Mouse (Mus musculus) limb, embryonic 14.5 days (tissue): Measurements from ENCODE around the gene Myh10. TPM values are rescaled to one million over a fixed set of nuclear protein-coding genes. Genes with fewer than 3 reads are reported as not detected.

ENCODE experiments used
- ATAC-seq: fragments of 200-750 bp; cut with Nextera tagmentation; 2 replicates; pipeline ENCODE4 v1.8.0; 2017; ENCODE audit warnings: low read depth, moderate number of reproducible peaks, moderate TSS enrichment; ENCODE audit not compliant: low FRiP score
- DNase-seq: peaks from one replicate; pipeline ENCODE4 v3.0.0-alpha.2; 2015; ENCODE audit warnings: low spot score
- H3K27ac ChIP-seq: fragments of 300-500 bp; sonication (generic); replicated peaks from 2 replicates; pipeline ENCODE4 v1.5.1; 2014; ENCODE audit warnings: low read depth, mild to moderate bottlenecking, low read length, moderate library complexity, mixed read lengths
- H3K27me3 ChIP-seq: fragments of 300-500 bp; sonication (generic); 2 replicates; pipeline ENCODE4 v1.6.1; 2014; ENCODE audit warnings: low read length, mixed read lengths; ENCODE audit not compliant: control insufficient read depth, insufficient read depth
- H3K36me3 ChIP-seq: fragments of 300-500 bp; sonication (generic); 2 replicates; pipeline ENCODE4 v1.6.1; 2014; ENCODE audit warnings: mild to moderate bottlenecking, low read length, moderate library complexity, mixed read lengths; ENCODE audit not compliant: control insufficient read depth, insufficient read depth
- H3K4me1 ChIP-seq: fragments of 300-500 bp; sonication (generic); 2 replicates; pipeline ENCODE4 v1.6.1; 2014; ENCODE audit warnings: antibody characterized with exemption, low read length, mixed read lengths; ENCODE audit not compliant: control insufficient read depth, insufficient read depth
- H3K4me2 ChIP-seq: fragments of 300-500 bp; sonication (generic); replicated peaks from 2 replicates; pipeline ENCODE4 v1.6.1; 2014; ENCODE audit warnings: low read depth, mild to moderate bottlenecking, low read length, moderate library complexity; ENCODE audit not compliant: severe bottlenecking
- H3K4me3 ChIP-seq: fragments of 300-500 bp; sonication (generic); replicated peaks from 2 replicates; pipeline ENCODE4 v1.5.1; 2014; ENCODE audit warnings: low read length
- H3K9ac ChIP-seq: fragments of 300-500 bp; sonication (generic); 2 replicates; pipeline ENCODE4 v1.6.1; 2014; ENCODE audit warnings: mild to moderate bottlenecking, low read depth, low read length, moderate library complexity; ENCODE audit not compliant: severe bottlenecking
- H3K9me3 ChIP-seq: fragments of 300-500 bp; sonication (generic); 2 replicates; pipeline ENCODE4 v1.6.1; 2016; ENCODE audit warnings: low read length; ENCODE audit not compliant: control insufficient read depth
- POLR2A ChIP-seq: fragments of 200-500 bp; IDR thresholded peaks from 2 replicates; pipeline ENCODE4 v1.8.0; 2012; ENCODE audit warnings: inconsistent platforms, mild to moderate bottlenecking, moderate library complexity, borderline replicate concordance; ENCODE audit not compliant: insufficient read depth, insufficient read length; ENCODE audit errors: extremely low read depth
- WGBS: fragments of 180-500 bp; shearing (Covaris S2); extraction: QIAGEN DNeasy Blood & Tissue Kit; methylation state at CpG from one replicate; pipeline ENCODE4 v1.1.7; 2014; 5-methylcytosine and 5-hydroxymethylcytosine counted together
- polyA plus RNA-seq, 2 experiments: library from polyadenylated mRNA; depleted of rRNA in 1 of 2; stranded (reverse) in 1 of 2; unstranded in 1 of 2; fragments of >200 nt; fragmentation: Nextera tagmentation in 1 of 2; extraction: Ambion mirVana in 1 of 2; gene quantifications; 2 replicates each; pipeline versions ENCODE4 v1.2.1 to v1.2.3; 2012 to 2014

Myh10 gene
- polyA plus RNA-seq, 2 experiments, result 129 to 167 TPM

- ATAC-seq, result no peak
Observed at GRCm38 (mm10) chr11:68682136-68682806, 9.1 kb upstream of the Myh10 start.

GRCm38 (mm10) chr11:68686001-68686400, 5.4 kb upstream of the Myh10 start:
- DNase-seq, result no peak
- Histone ChIP-seq H3K9me3 (no peaks in the 10 kb centered on the region), H3K4me3 (no peak overlapping the region), H3K9ac (no peak overlapping the region), H3K4me2 (no peak overlapping the region), H3K27ac (no peak overlapping the region), H3K27me3 (no peaks in the 10 kb centered on the region), H3K4me1 (no peaks in the 10 kb centered on the region), H3K36me3 (no peaks in the 10 kb centered on the region)
- ATAC-seq, result no peak
- WGBS, result 85% methylated on average over 5 of the region's 5 CpGs
- TF ChIP-seq POLR2A, result no peak

More at GRCm38 (mm10) chr11:68682136-68682806, 9.1 kb upstream of the Myh10 start:
- Histone ChIP-seq H3K4me1 (no peaks in the 10 kb centered on the region), H3K27ac (no peak overlapping the region), H3K9me3 (no peaks in the 10 kb centered on the region), H3K36me3 (no peaks in the 10 kb centered on the region), H3K27me3 (no peaks in the 10 kb centered on the region), H3K4me2 (no peak overlapping the region), H3K4me3 (no peak overlapping the region), H3K9ac (no peak overlapping the region)
- TF ChIP-seq POLR2A, result no peak
- no peak for DNase-seq
- WGBS, result 84% methylated on average over 8 of the region's 8 CpGs

- no peaks in the 10 kb centered on the region for H3K36me3 ChIP-seq
- no peak overlapping the region for H3K9ac ChIP-seq
- H3K4me2 ChIP-seq, result no peak overlapping the region
- no peak overlapping the region for H3K4me3 ChIP-seq
- H3K9me3 ChIP-seq, result no peaks in the 10 kb centered on the region
- no peaks in the 10 kb centered on the region for H3K27me3 ChIP-seq
- H3K27ac ChIP-seq, result no peak overlapping the region
- H3K4me1 ChIP-seq, result peaks cover 7% of the 10 kb centered on the region
- ATAC-seq (no peak), DNase-seq (no peak)
- no peak for TF ChIP-seq POLR2A
- WGBS, result 72% methylated on average over 1 of the region's 1 CpGs
Observed at GRCm38 (mm10) chr11:68689304-68689703, 2.1 kb upstream of the Myh10 start.

- Histone ChIP-seq H3K4me2 (no peak overlapping the region), H3K4me1 (peaks cover 16% of the 10 kb centered on the region), H3K36me3 (no peaks in the 10 kb centered on the region), H3K4me3 (no peak overlapping the region), H3K9me3 (no peaks in the 10 kb centered on the region), H3K9ac (no peak overlapping the region), H3K27ac (no peak overlapping the region), H3K27me3 (no peaks in the 10 kb centered on the region)
- no peak for DNase-seq
- no peak for ATAC-seq
- TF ChIP-seq POLR2A, result no peak
- 69% methylated on average over 5 of the region's 5 CpGs for WGBS
Observed at GRCm38 (mm10) chr11:68690465-68690864, 894 bp upstream of the Myh10 start.

- peak; percentile 87; the same call in 1 of the 2 replicates for TF ChIP-seq POLR2A
- Histone ChIP-seq H3K27ac (peak overlapping the region; percentile 91), H3K4me2 (peak overlapping the region; percentile 48), H3K4me3 (peak overlapping the region; percentile 93), H3K9me3 (no peaks in the 10 kb centered on the region), H3K27me3 (no peaks in the 10 kb centered on the region), H3K36me3 (no peaks in the 10 kb centered on the region), H3K9ac (peak overlapping the region; percentile 94), H3K4me1 (peaks cover 17% of the 10 kb centered on the region)
- ATAC-seq, result no peak
- peak; percentile 16 for DNase-seq
- WGBS, result 1% methylated on average over 34 of the region's 34 CpGs
Observed at GRCm38 (mm10) chr11:68692010-68692692, 792 bp downstream of the Myh10 start.
